Mouse (Mus musculus): ENCODE measurements around the gene Atp2b2. TPM values are rescaled to one million over a fixed set of nuclear protein-coding genes. Genes with fewer than 3 reads are reported as not detected.

Gene Atp2b2
- 0.04 TPM in 1 of 2 replicates, not detected in the other for total RNA-seq (2012; rRNA removed)
- polyA plus RNA-seq (2012; ENCODE audit: insufficient read depth in 1 of 2, insufficient read length in 2 of 2, low read depth in 1 of 2, low replicate concordance in 2 of 2, missing spikeins in 1 of 2) = not detected

DNA sequence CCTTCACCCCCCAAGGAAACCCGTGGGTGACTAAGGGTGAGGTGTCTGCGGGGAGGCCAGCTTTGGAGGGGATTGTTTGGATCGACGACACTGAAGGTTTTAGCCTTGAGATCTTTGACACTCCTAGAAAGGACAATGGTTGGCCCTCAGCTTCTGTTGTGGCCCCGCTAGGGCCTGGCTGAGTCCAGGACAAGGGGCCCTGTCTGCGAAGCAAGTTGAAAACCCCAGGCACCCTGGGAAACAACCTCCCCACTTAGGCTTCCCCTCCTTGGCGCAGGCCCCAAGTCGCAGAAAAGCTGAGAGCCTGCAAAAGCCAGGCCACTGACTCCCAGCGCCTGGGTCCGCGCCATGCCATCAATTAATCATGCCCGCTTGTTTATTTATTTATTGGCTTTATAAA is at the start of gene Atp2b2:
Atp2b2 (minus strand) TSS at position 282 of the 400 bp plus-strand sequence.
- DNase-seq (ENCODE audit: low read depth, low spot score) = no peak
- no peaks in the 10 kb centered on the region for H3K9me3 ChIP-seq (replicated peaks; ENCODE audit: insufficient read depth, low read length)
- H3K4me3 ChIP-seq (ENCODE audit: control insufficient read depth in 1 of 2, insufficient read depth in 1 of 2, low read depth in 2 of 2, low read length in 2 of 2) = no peak within 1 kb of the TSS
- H3K36me3 ChIP-seq (ENCODE audit: control insufficient read depth in 1 of 2, insufficient read depth in 2 of 2, low read length in 2 of 2) = no peaks in the 10 kb centered on the region
- TF ChIP-seq POLR2AphosphoS5 (IDR thresholded peaks at IDR 0.05; ENCODE audit: borderline replicate concordance, low read depth, low read length) (no peak), TBP (IDR thresholded peaks at IDR 0.05; ENCODE audit: low read depth, low read length) (no peak), ZMIZ1 (IDR thresholded peaks at IDR 0.05; ENCODE audit: low read depth, low read length) (no peak), ZKSCAN1 (IDR thresholded peaks at IDR 0.05; ENCODE audit: low read depth, low read length) (no peak), USF2 (IDR thresholded peaks at IDR 0.05; ENCODE audit: borderline replicate concordance in 1 of 2, insufficient read depth in 1 of 2, low read depth in 1 of 2, low read length in 2 of 2) (no peak), SMC3 (IDR thresholded peaks at IDR 0.05; ENCODE audit: low read depth, low read length) (no peak), MYB (IDR thresholded peaks at IDR 0.05; ENCODE audit: low read depth, low read length) (no peak), MEF2A (IDR thresholded peaks at IDR 0.05; ENCODE audit: extremely low read depth, insufficient replicate concordance, low read depth, low read length, poor library complexity, severe bottlenecking) (no peak), GABPA (IDR thresholded peaks at IDR 0.05; ENCODE audit: low read depth, low read length) (no peak), NRF1 (IDR thresholded peaks at IDR 0.05; ENCODE audit: insufficient read depth, low read depth, low read length, poor library complexity, severe bottlenecking) (no peak), MYC (IDR thresholded peaks at IDR 0.05; ENCODE audit: low read depth, low read length) (no peak), JUND (IDR thresholded peaks at IDR 0.05; ENCODE audit: low read depth, low read length) (no peak), KAT2A (conservative IDR thresholded peaks at IDR 0.05; ENCODE audit: low read depth, low read length) (no peak), POLR2AphosphoS2 (IDR thresholded peaks at IDR 0.05; ENCODE audit: low read length) (no peak), MAX (IDR thresholded peaks at IDR 0.05; ENCODE audit: low read length) (no peak), ZC3H11A (IDR thresholded peaks at IDR 0.05; ENCODE audit: low read depth, low read length) (no peak), MAZ (IDR thresholded peaks at IDR 0.05; ENCODE audit: low read depth, low read length) (no peak), ETS1 (IDR thresholded peaks at IDR 0.05; ENCODE audit: low read depth, low read length) (no peak)
- no peak within 1 kb of the TSS for H3K9ac ChIP-seq (ENCODE audit: control insufficient read depth, low read depth, low read length, poor library complexity, severe bottlenecking)
- H3K4me1 ChIP-seq (ENCODE audit: control insufficient read depth in 1 of 2, insufficient read depth in 2 of 2, low read length in 2 of 2) = no peaks in the 10 kb centered on the region
- no peak within 1 kb of the TSS for H3K27ac ChIP-seq (ENCODE audit: control insufficient read depth, low read depth, low read length)
- no peaks in the 10 kb centered on the region for H3K27me3 ChIP-seq (ENCODE audit: control insufficient read depth in 1 of 2, insufficient read depth in 2 of 2, low read length in 2 of 2)
- no peaks in the 10 kb centered on the region for H3K79me2 ChIP-seq (ENCODE audit: control insufficient read depth, insufficient read depth, low read length, poor library complexity)

GRCm38 (mm10) chr6:114089626-114090025 is 47.2 kb upstream of the Atp2b2 start:
- TF ChIP-seq RAD21 (IDR thresholded peaks at IDR 0.05; ENCODE audit: low read depth, low read length) = peak; percentile 73
- TF ChIP-seq ZC3H11A (IDR thresholded peaks at IDR 0.05; ENCODE audit: low read depth, low read length) = peak; percentile 44
- TF ChIP-seq SMC3 (IDR thresholded peaks at IDR 0.05; ENCODE audit: low read depth, low read length) = peak; percentile 65
- no peak for TF ChIP-seq RCOR1 (IDR thresholded peaks at IDR 0.05; ENCODE audit: low read depth, low read length)
- no peak for TF ChIP-seq MAFK (IDR thresholded peaks at IDR 0.05; ENCODE audit: borderline replicate concordance, low read depth, low read length)
- TF ChIP-seq CTCF (IDR thresholded peaks at IDR 0.05 in 2 of 3, conservative IDR thresholded peaks at IDR 0.05 in 1 of 3; ENCODE audit: control insufficient read depth in 1 of 3, insufficient read depth in 1 of 3, low read depth in 2 of 3, low read length in 3 of 3, poor library complexity in 1 of 3, severe bottlenecking in 1 of 3) = peak; percentile 56 to 68 (median 64)
- DNase-seq (ENCODE audit: low read depth, low spot score) = peak; percentile 32
- no peak overlapping the region for H3K9ac ChIP-seq (ENCODE audit: control insufficient read depth, low read depth, low read length, poor library complexity, severe bottlenecking)
- H3K36me3 ChIP-seq (ENCODE audit: control insufficient read depth in 1 of 2, insufficient read depth in 2 of 2, low read length in 2 of 2) = no peaks in the 10 kb centered on the region
- H3K9me3 ChIP-seq (replicated peaks; ENCODE audit: insufficient read depth, low read length) = no peaks in the 10 kb centered on the region
- no peaks in the 10 kb centered on the region for H3K79me2 ChIP-seq (ENCODE audit: control insufficient read depth, insufficient read depth, low read length, poor library complexity)
- H3K27ac ChIP-seq (ENCODE audit: control insufficient read depth, low read depth, low read length) = no peak overlapping the region
- no peak overlapping the region for H3K4me3 ChIP-seq (ENCODE audit: control insufficient read depth in 1 of 2, insufficient read depth in 1 of 2, low read depth in 2 of 2, low read length in 2 of 2)
- H3K27me3 ChIP-seq (ENCODE audit: control insufficient read depth in 1 of 2, insufficient read depth in 2 of 2, low read length in 2 of 2) = no peaks in the 10 kb centered on the region
- no peaks in the 10 kb centered on the region for H3K4me1 ChIP-seq (ENCODE audit: control insufficient read depth in 1 of 2, insufficient read depth in 2 of 2, low read length in 2 of 2)

Measured in MEL (cell line).